Mouse (Mus musculus) heart, adult 2 months (tissue): ENCODE measurements around the gene Bcar3.

ENCODE experiments used
- CTCF ChIP-seq: fragments of 200-600 bp; IDR thresholded peaks from 2 replicates; pipeline ENCODE4 v1.8.1; 2022; ENCODE audit warnings: antibody characterized with exemption, mild to moderate bottlenecking, moderate library complexity
- POLR2A ChIP-seq: fragments of 200-500 bp; IDR thresholded peaks from 2 replicates; pipeline ENCODE4 v1.6.1; 2011; ENCODE audit warnings: mild to moderate bottlenecking, low read depth, low read length, control low read depth; ENCODE audit not compliant: insufficient read depth

GRCm38 (mm10) chr3:122461512-122461881 lies 167.6 kb downstream of the Bcar3 start:
- no peak for TF ChIP-seq CTCF
- TF ChIP-seq POLR2A, result no peak
